Mouse (Mus musculus): ENCODE data around the gene H2-T24. TPM values are rescaled to one million over a fixed set of nuclear protein-coding genes. Genes with fewer than 3 reads are reported as not detected.
"Not testable (repeated sequence)": the region's sequence is repeated elsewhere in the genome, so short reads cannot be mapped to it uniquely, and the experiment has no call there.

H2-T24 gene
- total and polyA plus RNA-seq, 3 experiments, result 3.6 to 8.2 (median 6.6) TPM

GRCm38 (mm10) chr17:36023710-36024654 is 3.6 kb upstream of the H2-T24 start:
- peak; percentile 58 for DNase-seq

- DNase-seq, result no peak
Observed at GRCm38 (mm10) chr17:36022922-36023321, 2.6 kb upstream of the H2-T24 start.

GRCm38 (mm10) chr17:36022098-36022497 is 1.7 kb upstream of the H2-T24 start:
- no peak for DNase-seq

- no peak for DNase-seq
Observed at GRCm38 (mm10) chr17:36021309-36021708, 949 bp upstream of the H2-T24 start.

GRCm38 (mm10) chr17:36019519-36019918 is 841 bp downstream of the H2-T24 start:
- no peak for DNase-seq

- peak; percentile 57 for DNase-seq
Observed at GRCm38 (mm10) chr17:36018979-36019378, 1.4 kb downstream of the H2-T24 start.

- no peak for DNase-seq
Observed at GRCm38 (mm10) chr17:36017046-36017445, 3.3 kb downstream of the H2-T24 start.

GRCm38 (mm10) chr17:36014977-36015376 is 5.4 kb downstream of the H2-T24 start:
- DNase-seq, result no peak

- not testable (repeated sequence) for DNase-seq
Observed at GRCm38 (mm10) chr17:36004409-36004808, 16.0 kb downstream of the H2-T24 start.

GRCm38 (mm10) chr17:36003331-36003730 is 17.0 kb downstream of the H2-T24 start:
- DNase-seq, result no peak

- DNase-seq, result no peak
Observed at GRCm38 (mm10) chr17:36001966-36002365, 18.4 kb downstream of the H2-T24 start.

- DNase-seq, result peak; percentile 31
Observed at GRCm38 (mm10) chr17:36001121-36001897, 19.1 kb downstream of the H2-T24 start.

GRCm38 (mm10) chr17:36000349-36000748 is 20.0 kb downstream of the H2-T24 start:
- no peak for DNase-seq

- DNase-seq, result no peak
Observed at GRCm38 (mm10) chr17:35999356-35999755, 21.0 kb downstream of the H2-T24 start.

- DNase-seq, result no peak
Observed at GRCm38 (mm10) chr17:35998545-35999305, 21.6 kb downstream of the H2-T24 start.

GRCm38 (mm10) chr17:35997713-35998510 is 22.4 kb downstream of the H2-T24 start:
- peak; percentile 39 for DNase-seq

GRCm38 (mm10) chr17:35996949-35997348 is 23.4 kb downstream of the H2-T24 start:
- DNase-seq, result peak; percentile 96

- DNase-seq, result no peak
Observed at GRCm38 (mm10) chr17:35994879-35995240, 25.5 kb downstream of the H2-T24 start.

GRCm38 (mm10) chr17:35994175-35994878 is 26.0 kb downstream of the H2-T24 start:
- DNase-seq, result peak; percentile 88

- peak; percentile 75 for DNase-seq
Observed at GRCm38 (mm10) chr17:35993675-35994074, 26.7 kb downstream of the H2-T24 start.

GRCm38 (mm10) chr17:35991781-35992180 is 28.6 kb downstream of the H2-T24 start:
- no peak for DNase-seq
